Mouse (Mus musculus) C2C12 (cell line): ENCODE data around the gene Fam78b. TPM values are rescaled to one million over a fixed set of nuclear protein-coding genes. Genes with fewer than 3 reads are reported as not detected.

Experiments
- H3K27me3 ChIP-seq: one replicate; pipeline ENCODE4 v1.6.1; 2011; ENCODE audit not compliant: control insufficient read depth, insufficient read depth, insufficient read length
- H3K36me3 ChIP-seq: one replicate; pipeline ENCODE4 v1.6.1; 2011; ENCODE audit not compliant: control insufficient read depth, insufficient read depth
- H3K4me3 ChIP-seq: one replicate; pipeline ENCODE4 v1.5.1; 2011; ENCODE audit warnings: mild to moderate bottlenecking, control low read depth; ENCODE audit not compliant: poor library complexity, insufficient read depth, severe bottlenecking
- H3K79me2 ChIP-seq: one replicate; pipeline ENCODE4 v1.6.1; 2011; ENCODE audit not compliant: control insufficient read depth, insufficient read depth
- H3K79me3 ChIP-seq: one replicate; pipeline ENCODE4 v1.6.1; 2011; ENCODE audit warnings: low read depth, control low read depth
- H3ac ChIP-seq: one replicate; pipeline ENCODE3; 2011; ENCODE audit warnings: low read depth; ENCODE audit not compliant: control insufficient read depth, insufficient read length
- CEBPB ChIP-seq: IDR thresholded peaks from one replicate; pipeline ENCODE4 v1.6.1; 2011; ENCODE audit warnings: low read depth, mild to moderate bottlenecking, control low read depth, moderate library complexity
- CTCF ChIP-seq: IDR thresholded peaks from one replicate; pipeline ENCODE4 v1.5.1; 2011; ENCODE audit not compliant: control insufficient read depth, insufficient read depth, insufficient read length
- FOSL1 ChIP-seq: IDR thresholded peaks from one replicate; pipeline ENCODE4 v1.8.0; 2011; ENCODE audit warnings: mild to moderate bottlenecking, low read length; ENCODE audit not compliant: poor library complexity, insufficient read depth, severe bottlenecking
- MAX ChIP-seq: IDR thresholded peaks from one replicate; pipeline ENCODE4 v1.6.1; 2011; ENCODE audit warnings: mild to moderate bottlenecking, control low read depth
- MYOD1 ChIP-seq: IDR thresholded peaks from one replicate; pipeline ENCODE4 v1.6.1; 2011; ENCODE audit warnings: low read depth; ENCODE audit not compliant: control insufficient read depth, insufficient read length
- MYOG ChIP-seq: IDR thresholded peaks from one replicate; pipeline ENCODE4 v1.6.1; 2011; ENCODE audit not compliant: control insufficient read depth, insufficient read length; ENCODE audit errors: extremely low read depth
- USF1 ChIP-seq: IDR thresholded peaks from one replicate; pipeline ENCODE4 v1.6.1; 2011; ENCODE audit warnings: low read depth, mild to moderate bottlenecking, control low read depth, moderate library complexity
- polyA plus RNA-seq: library from polyadenylated mRNA; unstranded; fragments of >200 nt; fragmentation: generic; extraction: Trizol; gene quantifications from one replicate; pipeline ENCODE4 v1.2.1, GENCODE M21; 2012; ENCODE audit warnings: missing spikeins

The Fam78b gene
- polyA plus RNA-seq, 1 experiment: 5.2 TPM

GRCm38 (mm10) chr1:167114363-167115050 is 113.3 kb downstream of the Fam78b start:
- Histone ChIP-seq H3K79me3 (no peaks in the 10 kb centered on the region), H3K4me3 (no peak overlapping the region), H3ac (no peak overlapping the region), H3K36me3 (no peaks in the 10 kb centered on the region), H3K27me3 (no peaks in the 10 kb centered on the region), H3K79me2 (no peaks in the 10 kb centered on the region)
- TF ChIP-seq USF1 (no peak), CTCF (no peak), MYOD1 (no peak), CEBPB (no peak), MYOG (no peak), MAX (no peak), FOSL1 (no peak)

- no peaks in the 10 kb centered on the region for H3K36me3 ChIP-seq
- H3K79me2 ChIP-seq: no peaks in the 10 kb centered on the region
- H3K27me3 ChIP-seq: no peaks in the 10 kb centered on the region
- H3K4me3 ChIP-seq: no peak overlapping the region
- no peaks in the 10 kb centered on the region for H3K79me3 ChIP-seq
- TF ChIP-seq FOSL1: no peak
- no peak for TF ChIP-seq CEBPB
- no peak for TF ChIP-seq MYOD1
- TF ChIP-seq MAX: no peak
- no peak for TF ChIP-seq USF1
- no peak for TF ChIP-seq CTCF
- no peak overlapping the region for H3ac ChIP-seq
Measured at GRCm38 (mm10) chr1:167115121-167115520, 113.9 kb downstream of the Fam78b start.

- no peak overlapping the region for H3ac ChIP-seq
- H3K36me3 ChIP-seq: no peaks in the 10 kb centered on the region
- H3K79me2 ChIP-seq: no peaks in the 10 kb centered on the region
- H3K4me3 ChIP-seq: no peak overlapping the region
- H3K79me3 ChIP-seq: no peaks in the 10 kb centered on the region
- TF ChIP-seq FOSL1 (no peak), MYOG (no peak), USF1 (no peak), CEBPB (no peak), CTCF (no peak), MAX (no peak), MYOD1 (no peak)
- no peaks in the 10 kb centered on the region for H3K27me3 ChIP-seq
Measured at GRCm38 (mm10) chr1:167116733-167117132, 115.5 kb downstream of the Fam78b start.

- Histone ChIP-seq H3K36me3 (no peaks in the 10 kb centered on the region), H3K27me3 (no peaks in the 10 kb centered on the region), H3K79me2 (no peaks in the 10 kb centered on the region), H3ac (no peak overlapping the region), H3K79me3 (no peaks in the 10 kb centered on the region), H3K4me3 (no peak overlapping the region)
- TF ChIP-seq CEBPB: no peak
- TF ChIP-seq MYOD1: no peak
Measured at GRCm38 (mm10) chr1:167118971-167119370, 117.8 kb downstream of the Fam78b start.

- no peak overlapping the region for H3ac ChIP-seq
- H3K79me2 ChIP-seq: no peaks in the 10 kb centered on the region
- TF ChIP-seq CTCF: no peak
- no peak for TF ChIP-seq FOSL1
- TF ChIP-seq MYOD1: no peak
- no peak for TF ChIP-seq MAX
- no peak for TF ChIP-seq CEBPB
- H3K27me3 ChIP-seq: no peaks in the 10 kb centered on the region
- no peaks in the 10 kb centered on the region for H3K36me3 ChIP-seq
- H3K79me3 ChIP-seq: no peaks in the 10 kb centered on the region
- H3K4me3 ChIP-seq: no peak overlapping the region
Measured at GRCm38 (mm10) chr1:167119439-167119838, 118.2 kb downstream of the Fam78b start.

- TF ChIP-seq CEBPB (no peak), MYOG (no peak), FOSL1 (no peak), CTCF (no peak), USF1 (no peak), MYOD1 (no peak), MAX (no peak)
- Histone ChIP-seq H3K79me3 (no peaks in the 10 kb centered on the region), H3ac (no peak overlapping the region), H3K27me3 (no peaks in the 10 kb centered on the region), H3K36me3 (no peaks in the 10 kb centered on the region), H3K4me3 (no peak overlapping the region), H3K79me2 (no peaks in the 10 kb centered on the region)
Measured at GRCm38 (mm10) chr1:167122436-167122835, 121.2 kb downstream of the Fam78b start.
